ENCODE assay signal across 23 mouse cellular contexts in the genomic region with DNA sequence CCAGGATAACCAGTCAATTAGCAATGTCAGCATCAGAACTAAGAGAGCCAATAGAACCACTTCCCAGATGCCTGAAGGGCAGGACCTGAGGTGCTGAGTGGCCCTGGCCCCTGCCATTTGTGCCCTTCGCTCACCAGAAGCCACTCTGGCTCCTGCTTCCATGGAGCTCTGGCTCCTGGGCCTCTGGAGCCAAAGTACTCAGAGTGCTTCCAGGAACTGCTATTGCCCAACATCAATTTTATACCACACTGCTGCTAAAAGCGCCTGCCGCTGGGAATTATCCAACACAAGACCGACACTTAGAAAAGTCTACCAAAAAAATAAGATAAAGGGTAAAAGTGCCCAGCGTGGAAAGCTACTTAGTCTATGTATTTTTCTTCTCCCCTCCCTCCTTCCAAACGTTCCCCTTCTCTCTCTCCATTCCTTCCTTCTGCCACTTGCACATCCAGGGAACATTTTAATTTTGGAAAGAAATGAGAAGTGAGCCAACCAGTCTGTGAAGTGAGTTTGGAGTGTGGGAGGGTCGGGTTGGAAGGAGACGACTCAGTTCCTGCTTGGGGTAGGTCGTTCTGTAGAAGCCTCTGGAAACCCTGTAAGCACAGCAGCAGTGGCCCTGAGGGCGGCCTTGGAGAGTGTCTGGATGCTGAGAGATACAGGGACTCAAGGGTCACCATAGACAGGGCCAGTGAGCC. TPM values are rescaled to one million over a fixed set of nuclear protein-coding genes. Genes with fewer than 3 reads are reported as not detected.
DNase-seq lines count a peak whose midpoint lies in the region; ATAC-seq and TF ChIP-seq lines count a peak whose summit lies in the region.
"Had no signal": no experiment of that assay in that cellular context is flagged by ENCODE, and none has a peak within 500 bp of the region (broad histone marks: within the 10 kb centered on the region; RNA-seq: fewer than 3 reads in every experiment).

No protein-coding gene starts in this region.

- H3K27me3 ChIP-seq in liver, adult 2 months (ENCODE audit: control insufficient read depth, insufficient read depth, low read length) = no peaks in the 10 kb centered on the region
- H3K27me3 ChIP-seq in liver, embryonic 12.5 days (replicated peaks) = no peaks in the 10 kb centered on the region
- H3K27me3 ChIP-seq: embryonic facial prominence, embryonic 13.5 days; forebrain, embryonic 15.5 days; heart, embryonic 12.5 days; hindbrain, embryonic 15.5 days had no signal

- ATAC-seq in liver, embryonic 12.5 days = no peak
- ATAC-seq: activated CD4-positive, CD25-positive, alpha-beta regulatory T cell, adult 4 months; forebrain, embryonic 15.5 days; intestine, embryonic 16.5 days; Patski had no signal

- TF ChIP-seq CTCF in liver, adult 2 months (IDR thresholded peaks at IDR 0.05; ENCODE audit: low read depth, low read length) = no peak
- no peak for TF ChIP-seq CTCF in cortical plate, adult 2 months (IDR thresholded peaks at IDR 0.05; ENCODE audit: extremely low read depth, insufficient read depth, low read length)

- 68% methylated on average over 10 of the region's 10 CpGs for WGBS in liver, adult 2 months
- WGBS in liver, embryonic 12.5 days (ENCODE audit: insufficient replicate concordance) = 61% methylated on average over 10 of the region's 10 CpGs

- H3K4me3 ChIP-seq in liver, adult 2 months (ENCODE audit: insufficient read depth, low read depth, low read length) = no peak overlapping the region
- H3K4me3 ChIP-seq in liver, embryonic 12.5 days = no peak overlapping the region
- H3K4me3 ChIP-seq in cortical plate, adult 2 months (ENCODE audit: insufficient read depth, low read length) = no peak overlapping the region
- H3K4me3 ChIP-seq: embryonic facial prominence, embryonic 13.5 days; forebrain, embryonic 15.5 days; heart, embryonic 12.5 days; hindbrain, embryonic 15.5 days had no signal

- DNase-seq in adrenal gland, postnatal 14 days = peak; percentile 8
- no peak for DNase-seq in adrenal gland, postnatal 25 days
- peak; percentile 68 for DNase-seq in liver, adult 2 months (ENCODE audit: extremely low read depth, low read depth, low spot score)
- no peak for DNase-seq in cerebellum, adult 9-10 months
- DNase-seq: adrenal gland, adult 8-10 months; cerebellum, adult 11 months; cerebellum, adult 8-10 months; cerebellum, postnatal 25 days; gastrocnemius, postnatal 14 days; heart, postnatal 36 days had no signal

- H3K36me3 ChIP-seq in liver, adult 2 months (ENCODE audit: control insufficient read depth, insufficient read depth, low read length) = no peaks in the 10 kb centered on the region
- H3K36me3 ChIP-seq in liver, embryonic 12.5 days = no peaks in the 10 kb centered on the region
- H3K36me3 ChIP-seq: embryonic facial prominence, embryonic 13.5 days; forebrain, embryonic 15.5 days; heart, embryonic 12.5 days; hindbrain, embryonic 15.5 days had no signal

- no peak overlapping the region for H3K27ac ChIP-seq in liver, adult 2 months (replicated peaks; ENCODE audit: insufficient read depth, low read depth, low read length)
- no peak overlapping the region for H3K27ac ChIP-seq in liver, embryonic 12.5 days
- H3K27ac ChIP-seq in cortical plate, adult 2 months (ENCODE audit: insufficient read depth, low read length) = 0 out of 2 replicates have a peak overlapping the region, but pooled peaks have one; percentile 46
- H3K27ac ChIP-seq: embryonic facial prominence, embryonic 13.5 days; forebrain, embryonic 15.5 days; hindbrain, embryonic 15.5 days had no signal

- H3K79me2 ChIP-seq in liver, adult 2 months (ENCODE audit: control insufficient read depth, insufficient read depth, low read length) = no peaks in the 10 kb centered on the region

- no peak overlapping the region for H3K4me2 ChIP-seq in liver, embryonic 12.5 days
- H3K4me2 ChIP-seq: embryonic facial prominence, embryonic 13.5 days; forebrain, embryonic 15.5 days; heart, embryonic 12.5 days; hindbrain, embryonic 15.5 days had no signal

- 0 out of 2 replicates have a peak, but pooled peaks cover 3% of the 10 kb centered on the region for H3K9me3 ChIP-seq in liver, embryonic 12.5 days (replicated peaks)
- H3K9me3 ChIP-seq: embryonic facial prominence, embryonic 13.5 days; forebrain, embryonic 15.5 days; heart, embryonic 12.5 days; hindbrain, embryonic 15.5 days had no signal

- no peak for TF ChIP-seq POLR2A in liver, adult 2 months (IDR thresholded peaks at IDR 0.05; ENCODE audit: extremely low read depth, insufficient read depth, low read length)
- no peak for TF ChIP-seq POLR2A in cortical plate, adult 2 months (IDR thresholded peaks at IDR 0.05; ENCODE audit: extremely low read depth, insufficient read depth, low read length)

- H3K9ac ChIP-seq in liver, adult 2 months (ENCODE audit: low read depth, low read length) = no peak overlapping the region
- no peak overlapping the region for H3K9ac ChIP-seq in liver, embryonic 12.5 days
- H3K9ac ChIP-seq: embryonic facial prominence, embryonic 13.5 days; forebrain, embryonic 15.5 days; heart, embryonic 12.5 days; hindbrain, embryonic 15.5 days had no signal

- no peaks in the 10 kb centered on the region for H3K4me1 ChIP-seq in liver, adult 2 months (ENCODE audit: control insufficient read depth, insufficient read depth, low read length)
- H3K4me1 ChIP-seq in liver, embryonic 12.5 days = no peaks in the 10 kb centered on the region
- 0 out of 2 replicates have a peak, but pooled peaks cover 5% of the 10 kb centered on the region for H3K4me1 ChIP-seq in cortical plate, adult 2 months (ENCODE audit: control insufficient read depth, insufficient read depth, low read length)
- H3K4me1 ChIP-seq: embryonic facial prominence, embryonic 13.5 days; heart, embryonic 12.5 days had no signal

RNA-seq across cellular contexts. Expression of a gene that starts 59.6 kb away (rescaled TPM):
- 0.04 TPM in 1 of 2 replicates, not detected in the other for total RNA-seq in adrenal gland, postnatal 14 days (2021)
- total RNA-seq in adrenal gland, postnatal 25 days (2021) = not detected in 2 replicates
- under 0.01 TPM in 1 of 2 replicates, not detected in the other for total RNA-seq in liver, adult 2 months (2014; rRNA removed)
- not detected in 2 replicates for polyA plus RNA-seq in liver, adult 2 months (2012; rRNA removed)
- polyA plus RNA-seq in liver, embryonic 12.5 days (2016; fragmentation: Nextera tagmentation; extraction: Ambion mirVana) = not detected in 2 replicates
- polyA plus RNA-seq in cortical plate, adult 2 months (2012; rRNA removed) = 59.8 and 60.7 TPM in 2 replicates
- total RNA-seq: CH12.LX; gastrocnemius, adult 18-20 months; gastrocnemius, postnatal 14 days; heart, postnatal 36 days had no signal
- polyA plus RNA-seq: activated CD4-positive, CD25-positive, alpha-beta regulatory T cell, adult 4 months; gonadal fat pad, adult 2 months; heart, embryonic 12.5 days; heart, embryonic 16.5 days; intestine, embryonic 16.5 days; Patski had no signal

Comparison
In these comparisons a context has a peak if more than half of its experiments do, and no peak if none do; other contexts are left out.
1. DNase-seq: peak in adrenal gland, postnatal 14 days (single experiment) and liver, adult 2 months (single experiment); none in adrenal gland, postnatal 25 days (single experiment) and cerebellum, adult 9-10 months (single experiment).